Mouse (Mus musculus) lung, postnatal 0 days (tissue): ENCODE data around the gene Ppp1r9b.

Experiments used
- CTCF ChIP-seq: IDR thresholded peaks from 2 replicates; pipeline ENCODE4 v1.5.1; 2016; ENCODE audit warnings: antibody characterized with exemption, mild to moderate bottlenecking
- EP300 ChIP-seq: IDR thresholded peaks from 2 replicates; pipeline ENCODE4 v1.6.1; 2016; ENCODE audit warnings: antibody characterized with exemption, mild to moderate bottlenecking, control low read depth

- TF ChIP-seq CTCF (no peak), EP300 (no peak)
Observed at GRCm38 (mm10) chr11:95006038-95006437, 15.2 kb downstream of the Ppp1r9b start.
